Mouse (Mus musculus): ENCODE data around the gene Matn1. TPM values are rescaled to one million over a fixed set of nuclear protein-coding genes. Genes with fewer than 3 reads are reported as not detected.

Gene Matn1
- polyA plus RNA-seq, 1 experiment from 2014 or later: not detected

- Histone ChIP-seq H3K4me1 (no peaks in the 10 kb centered on the region), H3K27me3 (replicated peaks) (no peaks in the 10 kb centered on the region), H3K36me3 (no peaks in the 10 kb centered on the region), H3K4me3 (no peak overlapping the region), H3K27ac (replicated peaks) (no peak overlapping the region), H3K9me3 (no peaks in the 10 kb centered on the region), H3K4me2 (no peak overlapping the region), H3K9ac (no peak overlapping the region)
- ATAC-seq (ENCODE audit: extremely low read depth, insufficient number of reproducible peaks, low FRiP score, low TSS enrichment): no peak
- 62% methylated on average over 17 of the region's 17 CpGs for WGBS
These were observed 40.4 kb downstream of the Matn1 start for GRCm38 (mm10) chr4:130984416-130985182.

- no peaks in the 10 kb centered on the region for H3K27me3 ChIP-seq (replicated peaks)
- H3K9ac ChIP-seq: no peak overlapping the region
- no peaks in the 10 kb centered on the region for H3K9me3 ChIP-seq
- H3K4me2 ChIP-seq: no peak overlapping the region
- no peak for ATAC-seq (ENCODE audit: extremely low read depth, insufficient number of reproducible peaks, low FRiP score, low TSS enrichment)
- H3K4me3 ChIP-seq: no peak overlapping the region
- 74% methylated on average over 4 of the region's 4 CpGs for WGBS
- H3K27ac ChIP-seq (replicated peaks): no peak overlapping the region
- no peaks in the 10 kb centered on the region for H3K4me1 ChIP-seq
- H3K36me3 ChIP-seq: no peaks in the 10 kb centered on the region
These were observed 42.9 kb downstream of the Matn1 start for GRCm38 (mm10) chr4:130987046-130987445.

- WGBS: 70% methylated on average over 6 of the region's 6 CpGs
- H3K4me1 ChIP-seq: no peaks in the 10 kb centered on the region
- ATAC-seq (ENCODE audit: extremely low read depth, insufficient number of reproducible peaks, low FRiP score, low TSS enrichment): no peak
These were observed 44.1 kb downstream of the Matn1 start for GRCm38 (mm10) chr4:130988219-130988839.

GRCm38 (mm10) chr4:130989146-130989545, 45.0 kb downstream of the Matn1 start:
- 72% methylated on average over 9 of the region's 9 CpGs for WGBS
- H3K9me3 ChIP-seq: no peaks in the 10 kb centered on the region
- H3K4me1 ChIP-seq: no peaks in the 10 kb centered on the region
- H3K27ac ChIP-seq (replicated peaks): no peak overlapping the region
- H3K27me3 ChIP-seq (replicated peaks): no peaks in the 10 kb centered on the region
- H3K36me3 ChIP-seq: no peaks in the 10 kb centered on the region
- no peak for ATAC-seq (ENCODE audit: extremely low read depth, insufficient number of reproducible peaks, low FRiP score, low TSS enrichment)
- no peak overlapping the region for H3K4me3 ChIP-seq
- no peak overlapping the region for H3K4me2 ChIP-seq
- no peak overlapping the region for H3K9ac ChIP-seq

More at GRCm38 (mm10) chr4:130988219-130988839, 44.1 kb downstream of the Matn1 start:
- Histone ChIP-seq H3K36me3 (no peaks in the 10 kb centered on the region), H3K4me3 (no peak overlapping the region), H3K9ac (no peak overlapping the region), H3K9me3 (no peaks in the 10 kb centered on the region), H3K27ac (replicated peaks) (no peak overlapping the region), H3K27me3 (replicated peaks) (no peaks in the 10 kb centered on the region), H3K4me2 (no peak overlapping the region)

GRCm38 (mm10) chr4:130990966-130991365, 46.8 kb downstream of the Matn1 start:
- no peaks in the 10 kb centered on the region for H3K36me3 ChIP-seq
- no peak overlapping the region for H3K27ac ChIP-seq (replicated peaks)
- H3K27me3 ChIP-seq (replicated peaks): no peaks in the 10 kb centered on the region
- WGBS: 83% methylated on average over 5 of the region's 5 CpGs
- H3K4me1 ChIP-seq: no peaks in the 10 kb centered on the region
- H3K9me3 ChIP-seq: peaks cover 12% of the 10 kb centered on the region
- H3K4me3 ChIP-seq: no peak overlapping the region
- H3K9ac ChIP-seq: no peak overlapping the region
- H3K4me2 ChIP-seq: no peak overlapping the region
- ATAC-seq (ENCODE audit: extremely low read depth, insufficient number of reproducible peaks, low FRiP score, low TSS enrichment): no peak

GRCm38 (mm10) chr4:130994556-130994955, 50.4 kb downstream of the Matn1 start:
- no peak for ATAC-seq (ENCODE audit: extremely low read depth, insufficient number of reproducible peaks, low FRiP score, low TSS enrichment)
- no peak overlapping the region for H3K4me2 ChIP-seq
- H3K27ac ChIP-seq (replicated peaks): no peak overlapping the region
- H3K4me1 ChIP-seq: no peaks in the 10 kb centered on the region
- H3K9ac ChIP-seq: no peak overlapping the region
- 74% methylated on average over 8 of the region's 8 CpGs for WGBS
- peaks cover 12% of the 10 kb centered on the region for H3K9me3 ChIP-seq
- no peak overlapping the region for H3K4me3 ChIP-seq
- no peaks in the 10 kb centered on the region for H3K36me3 ChIP-seq
- no peaks in the 10 kb centered on the region for H3K27me3 ChIP-seq (replicated peaks)

GRCm38 (mm10) chr4:130999744-131000527, 55.8 kb downstream of the Matn1 start:
- Histone ChIP-seq H3K4me3 (no peak overlapping the region), H3K36me3 (no peaks in the 10 kb centered on the region), H3K9ac (no peak overlapping the region), H3K4me2 (no peak overlapping the region), H3K9me3 (peaks cover 10% of the 10 kb centered on the region), H3K27ac (replicated peaks) (no peak overlapping the region), H3K27me3 (replicated peaks) (no peaks in the 10 kb centered on the region), H3K4me1 (no peaks in the 10 kb centered on the region)
- ATAC-seq (ENCODE audit: extremely low read depth, insufficient number of reproducible peaks, low FRiP score, low TSS enrichment): no peak
- WGBS: 68% methylated on average over 5 of the region's 5 CpGs

- ATAC-seq (ENCODE audit: extremely low read depth, insufficient number of reproducible peaks, low FRiP score, low TSS enrichment): no peak
- Histone ChIP-seq H3K27ac (replicated peaks) (no peak overlapping the region), H3K4me3 (no peak overlapping the region), H3K9me3 (peaks cover 2% of the 10 kb centered on the region), H3K4me2 (no peak overlapping the region), H3K4me1 (no peaks in the 10 kb centered on the region), H3K9ac (no peak overlapping the region), H3K27me3 (replicated peaks) (no peaks in the 10 kb centered on the region), H3K36me3 (no peaks in the 10 kb centered on the region)
- 85% methylated on average over 15 of the region's 15 CpGs for WGBS
These were observed 56.5 kb downstream of the Matn1 start for GRCm38 (mm10) chr4:131000614-131001178.

Other genes with a start within 250 kb of the Matn1 start
- gene Sdc3, start 151.8 kb upstream of the Matn1 start, polyA plus RNA-seq (2015; fragmentation: Nextera tagmentation; extraction: Ambion mirVana): 21.7 and 23.9 TPM in 2 replicates
- gene Laptm5, start 31.3 kb upstream of the Matn1 start, polyA plus RNA-seq (2015; fragmentation: Nextera tagmentation; extraction: Ambion mirVana): 20.1 and 25.9 TPM in 2 replicates